Mouse (Mus musculus) right cerebral cortex, postnatal 4 days (tissue): ENCODE measurements around the gene Snx1.

ENCODE experiments used
- DNase-seq: peaks from one replicate; pipeline ENCODE4 v3.0.0-alpha.2; 2022

The Snx1 gene

GRCm38 (mm10) chr9:66126456-66127192, at the start of gene Snx1, which contains the start of gene Ciao2a:
Gene Snx1 (minus strand): TSS chr9:66126587.
Gene Ciao2a (plus strand): TSS chr9:66126611.
- DNase-seq: peak; percentile 84

GRCm38 (mm10) chr9:66174985-66175384, 48.6 kb upstream of the Snx1 start:
- DNase-seq: no peak

GRCm38 (mm10) chr9:66173316-66173855, 47.0 kb upstream of the Snx1 start:
- DNase-seq: no peak

GRCm38 (mm10) chr9:66171275-66171921, 45.0 kb upstream of the Snx1 start:
- no peak for DNase-seq

GRCm38 (mm10) chr9:66170506-66170905, 44.1 kb upstream of the Snx1 start:
- no peak for DNase-seq

GRCm38 (mm10) chr9:66168233-66168632, 41.8 kb upstream of the Snx1 start:
- DNase-seq: no peak

- no peak for DNase-seq
These were observed 40.8 kb upstream of the Snx1 start for GRCm38 (mm10) chr9:66167222-66167621.

- no peak for DNase-seq
These were observed 36.6 kb upstream of the Snx1 start for GRCm38 (mm10) chr9:66162995-66163394.

GRCm38 (mm10) chr9:66160155-66160554, 33.8 kb upstream of the Snx1 start:
- DNase-seq: no peak

GRCm38 (mm10) chr9:66158885-66159430, 32.6 kb upstream of the Snx1 start:
- DNase-seq: no peak

GRCm38 (mm10) chr9:66157958-66158830, 31.8 kb upstream of the Snx1 start, which contains the start of gene Dapk2:
Gene Dapk2 (plus strand): TSS chr9:66158223.
- peak; percentile 71 for DNase-seq

GRCm38 (mm10) chr9:66155534-66155933, 29.1 kb upstream of the Snx1 start:
- DNase-seq: no peak

GRCm38 (mm10) chr9:66154013-66154412, 27.6 kb upstream of the Snx1 start:
- no peak for DNase-seq

- DNase-seq: no peak
These were observed 27.2 kb upstream of the Snx1 start for GRCm38 (mm10) chr9:66153594-66153993.

GRCm38 (mm10) chr9:66152011-66152410, 25.6 kb upstream of the Snx1 start:
- DNase-seq: no peak

GRCm38 (mm10) chr9:66146141-66146540, 19.8 kb upstream of the Snx1 start:
- DNase-seq: no peak

- peak; percentile 59 for DNase-seq
These were observed 17.9 kb upstream of the Snx1 start for GRCm38 (mm10) chr9:66144248-66144647.

GRCm38 (mm10) chr9:66142265-66142664, 15.9 kb upstream of the Snx1 start:
- no peak for DNase-seq

- DNase-seq: no peak
These were observed 11.8 kb upstream of the Snx1 start for GRCm38 (mm10) chr9:66138193-66138592.

GRCm38 (mm10) chr9:66135967-66136366, 9.6 kb upstream of the Snx1 start:
- no peak for DNase-seq

- DNase-seq: no peak
These were observed 5.1 kb upstream of the Snx1 start for GRCm38 (mm10) chr9:66131466-66131865.

GRCm38 (mm10) chr9:66127884-66128283, 1.5 kb upstream of the Snx1 start:
- no peak for DNase-seq

GRCm38 (mm10) chr9:66127193-66127546, 783 bp upstream of the Snx1 start:
- DNase-seq: no peak
